Mouse (Mus musculus): Measurements from ENCODE around the gene Hmgn2.

DNA sequence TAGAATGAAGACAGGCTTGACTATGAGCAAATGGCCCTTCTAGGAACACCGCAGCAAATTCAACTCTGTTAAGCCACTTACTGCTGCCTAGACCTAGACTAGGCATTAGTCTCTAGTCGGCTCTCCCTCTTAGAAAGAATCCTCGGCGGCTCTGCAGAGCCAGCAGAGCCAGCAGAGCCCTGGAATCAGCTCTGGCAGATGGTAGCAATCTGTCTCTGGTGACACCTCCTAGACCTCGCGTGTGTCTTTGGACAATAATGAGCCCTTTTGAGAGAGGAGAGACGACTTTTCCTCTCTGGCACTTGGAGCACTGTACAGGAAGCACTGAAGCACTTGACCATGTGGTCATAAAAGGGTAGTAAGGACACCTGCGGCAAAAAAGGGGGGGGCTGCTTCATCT is 3.3 kb upstream of the Hmgn2 start:
- TF ChIP-seq POLR2A (IDR thresholded peaks at IDR 0.05; ENCODE audit: insufficient read depth, low read depth, low read length) = no peak
- no peak for TF ChIP-seq CTCF (IDR thresholded peaks at IDR 0.05; ENCODE audit: insufficient read depth, low read depth, low read length)
